Mouse (Mus musculus): ENCODE measurements around the gene Oaz1. TPM values are rescaled to one million over a fixed set of nuclear protein-coding genes. Genes with fewer than 3 reads are reported as not detected.

The Oaz1 gene
- polyA plus RNA-seq, 1 experiment from 2014 or later = 1,351 TPM

DNA sequence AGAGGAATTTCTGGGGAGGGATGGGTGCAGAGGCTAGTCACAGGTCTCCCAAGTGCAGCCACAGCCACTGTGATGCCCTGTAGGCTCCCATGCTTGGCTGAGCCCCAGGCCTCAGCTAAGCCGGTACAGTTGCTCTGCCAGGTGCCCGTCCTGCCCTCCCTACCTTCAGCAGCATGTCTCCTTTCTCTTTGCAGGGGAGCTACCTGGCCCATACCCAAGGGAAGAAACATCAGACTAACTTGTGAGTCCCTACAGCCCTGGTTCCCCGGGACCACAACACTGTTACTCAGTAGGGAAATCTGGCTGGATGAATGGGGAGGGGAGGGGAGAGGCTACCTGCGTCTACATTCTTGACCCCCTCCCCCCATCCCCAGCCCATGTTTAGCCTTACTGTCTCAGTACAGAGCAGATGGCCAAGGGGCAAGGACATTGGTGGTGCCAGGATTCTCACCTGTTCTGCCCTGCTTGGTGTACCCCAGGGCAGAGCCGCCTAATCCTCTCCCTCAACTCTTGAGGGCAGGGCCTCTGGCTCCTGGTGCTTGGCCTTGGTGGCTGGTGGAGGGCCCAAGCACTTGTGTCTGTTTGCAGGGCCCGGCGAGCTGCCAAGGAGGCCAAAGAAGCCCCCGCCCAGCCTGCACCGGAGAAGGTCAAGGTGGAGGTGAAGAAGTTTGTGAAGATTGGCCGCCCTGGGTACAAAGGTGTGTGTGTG, 24.1 kb upstream of the Oaz1 start:
- 89% methylated on average over 10 of the region's 10 CpGs for WGBS
- ATAC-seq = no peak

DNA sequence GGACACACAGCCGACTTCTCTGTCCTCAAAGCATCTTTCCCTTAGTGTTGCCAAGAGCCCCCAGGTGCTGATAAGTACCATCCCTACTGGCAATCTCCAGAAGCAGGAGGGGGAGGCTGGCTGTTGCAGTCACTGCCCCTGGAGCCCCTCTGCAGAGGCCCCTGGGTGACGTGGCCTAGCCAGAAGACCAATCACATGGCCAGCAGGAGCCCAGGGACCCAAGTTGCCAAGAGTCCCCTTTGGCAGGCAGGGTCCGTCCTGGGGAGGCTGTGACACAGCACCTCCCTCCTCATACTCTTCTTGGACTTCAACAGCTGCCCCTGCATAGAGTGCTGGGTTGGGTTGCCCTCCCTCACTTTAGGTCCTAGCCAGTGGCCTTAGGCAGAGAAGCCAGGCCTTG, 23.5 kb upstream of the Oaz1 start:
- no peaks in the 10 kb centered on the region for H3K9me3 ChIP-seq (ENCODE audit: control insufficient read depth, low read length)
- WGBS = 91% methylated on average over 3 of the region's 3 CpGs
- H3K27ac ChIP-seq (ENCODE audit: low read length) = no peak overlapping the region
- H3K4me2 ChIP-seq (ENCODE audit: low read length) = no peak overlapping the region
- no peak overlapping the region for H3K9ac ChIP-seq (replicated peaks; ENCODE audit: low read depth, low read length)
- peaks cover under 1% of the 10 kb centered on the region for H3K27me3 ChIP-seq (replicated peaks; ENCODE audit: control insufficient read depth, insufficient read depth, low read length)
- peaks cover 21% of the 10 kb centered on the region for H3K36me3 ChIP-seq (ENCODE audit: control insufficient read depth, insufficient read depth)
- ATAC-seq = no peak
- H3K4me1 ChIP-seq (replicated peaks; ENCODE audit: control insufficient read depth, insufficient read depth, low read length) = peaks cover 31% of the 10 kb centered on the region
- H3K4me3 ChIP-seq (replicated peaks; ENCODE audit: low read length) = no peak overlapping the region

More for the DNA sequence above, 24.1 kb upstream of the Oaz1 start:
- H3K36me3 ChIP-seq (ENCODE audit: control insufficient read depth, insufficient read depth) = peaks cover 21% of the 10 kb centered on the region
- no peak overlapping the region for H3K9ac ChIP-seq (replicated peaks; ENCODE audit: low read depth, low read length)
- no peak overlapping the region for H3K27ac ChIP-seq (ENCODE audit: low read length)
- H3K9me3 ChIP-seq (ENCODE audit: control insufficient read depth, low read length) = no peaks in the 10 kb centered on the region
- no peaks in the 10 kb centered on the region for H3K27me3 ChIP-seq (replicated peaks; ENCODE audit: control insufficient read depth, insufficient read depth, low read length)
- peaks cover 26% of the 10 kb centered on the region for H3K4me1 ChIP-seq (replicated peaks; ENCODE audit: control insufficient read depth, insufficient read depth, low read length)
- H3K4me2 ChIP-seq (ENCODE audit: low read length) = no peak overlapping the region
- no peak overlapping the region for H3K4me3 ChIP-seq (replicated peaks; ENCODE audit: low read length)

DNA sequence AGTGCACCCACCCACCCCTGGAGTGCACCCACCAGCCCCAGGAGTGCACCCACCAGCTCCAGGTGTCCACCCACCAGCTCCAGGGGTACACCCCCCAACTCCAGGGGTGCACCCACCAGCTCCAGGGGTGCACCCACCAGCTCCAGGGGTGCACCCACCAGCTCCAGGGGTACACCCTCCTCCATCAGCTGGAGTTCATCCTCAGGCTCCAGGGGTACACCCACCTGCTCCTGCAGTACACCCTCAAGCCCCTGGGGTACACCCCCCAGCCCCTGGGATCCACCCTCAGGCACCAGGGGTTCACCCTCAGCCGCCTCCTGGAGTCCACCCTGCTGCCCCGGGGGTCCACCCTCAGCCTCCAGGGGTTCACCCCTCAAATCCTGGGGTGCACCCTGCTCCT, 22.1 kb upstream of the Oaz1 start:
- Histone ChIP-seq H3K27me3 (replicated peaks; ENCODE audit: control insufficient read depth, insufficient read depth, low read length) (peaks cover 11% of the 10 kb centered on the region), H3K27ac (ENCODE audit: low read length) (no peak overlapping the region), H3K9me3 (ENCODE audit: control insufficient read depth, low read length) (no peaks in the 10 kb centered on the region), H3K9ac (replicated peaks; ENCODE audit: low read depth, low read length) (no peak overlapping the region), H3K4me2 (ENCODE audit: low read length) (no peak overlapping the region), H3K36me3 (ENCODE audit: control insufficient read depth, insufficient read depth) (peaks cover 21% of the 10 kb centered on the region), H3K4me1 (replicated peaks; ENCODE audit: control insufficient read depth, insufficient read depth, low read length) (peaks cover 38% of the 10 kb centered on the region), H3K4me3 (replicated peaks; ENCODE audit: low read length) (no peak overlapping the region)
- 93% methylated on average over 2 of the region's 2 CpGs for WGBS
- no peak for ATAC-seq

DNA sequence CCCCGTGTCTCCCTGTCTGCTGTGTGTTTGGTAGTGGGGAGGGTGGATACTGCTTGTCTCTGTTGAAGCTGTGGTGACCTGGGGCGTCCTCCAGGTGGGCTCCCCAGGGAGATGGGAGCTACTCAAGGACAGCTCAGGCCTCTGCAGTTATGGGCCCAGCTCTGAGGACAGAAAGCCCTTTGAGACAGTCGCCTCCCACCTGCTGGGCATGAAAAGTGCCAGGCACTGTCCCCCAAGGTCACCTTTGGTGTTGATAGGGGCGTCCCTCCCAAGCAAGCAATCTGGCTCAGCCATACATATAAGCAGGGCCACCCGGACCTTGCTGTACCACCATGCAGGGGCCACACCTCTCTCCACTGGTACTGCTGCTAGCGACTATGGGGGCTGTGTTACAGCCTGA, 21.5 kb upstream of the Oaz1 start, which contains the start of gene Amh:
Amh (plus strand) TSS at position 328 of the 400 bp plus-strand sequence.
- Histone ChIP-seq H3K4me2 (ENCODE audit: low read length) (no peak within 1 kb of the TSS), H3K27ac (ENCODE audit: low read length) (no peak within 1 kb of the TSS), H3K4me1 (replicated peaks; ENCODE audit: control insufficient read depth, insufficient read depth, low read length) (peaks cover 32% of the 10 kb centered on the region), H3K9ac (replicated peaks; ENCODE audit: low read depth, low read length) (no peak within 1 kb of the TSS), H3K9me3 (ENCODE audit: control insufficient read depth, low read length) (no peaks in the 10 kb centered on the region), H3K36me3 (ENCODE audit: control insufficient read depth, insufficient read depth) (peaks cover 21% of the 10 kb centered on the region), H3K27me3 (replicated peaks; ENCODE audit: control insufficient read depth, insufficient read depth, low read length) (peaks cover 17% of the 10 kb centered on the region), H3K4me3 (replicated peaks; ENCODE audit: low read length) (no peak within 1 kb of the TSS)
- ATAC-seq = no peak
- WGBS = 56% methylated on average over 6 of the region's 6 CpGs

DNA sequence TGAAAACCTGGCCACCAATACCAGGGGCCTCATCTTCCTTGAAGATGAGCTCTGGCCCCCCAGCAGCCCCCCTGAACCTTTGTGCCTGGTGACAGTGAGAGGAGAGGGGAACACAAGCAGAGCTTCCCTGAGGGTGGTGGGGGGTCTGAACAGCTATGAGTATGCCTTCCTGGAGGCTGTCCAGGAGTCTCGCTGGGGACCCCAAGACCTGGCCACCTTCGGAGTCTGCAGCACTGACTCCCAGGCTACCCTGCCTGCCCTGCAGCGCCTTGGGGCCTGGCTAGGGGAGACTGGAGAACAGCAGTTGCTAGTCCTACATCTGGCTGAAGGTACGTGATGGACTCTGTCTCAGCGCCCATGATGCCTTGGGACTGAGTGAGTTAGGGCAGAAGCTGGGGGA, 21.1 kb upstream of the Oaz1 start:
- ATAC-seq = no peak
- Histone ChIP-seq H3K9ac (replicated peaks; ENCODE audit: low read depth, low read length) (no peak overlapping the region), H3K9me3 (ENCODE audit: control insufficient read depth, low read length) (no peaks in the 10 kb centered on the region), H3K27ac (ENCODE audit: low read length) (no peak overlapping the region), H3K4me2 (ENCODE audit: low read length) (no peak overlapping the region), H3K36me3 (ENCODE audit: control insufficient read depth, insufficient read depth) (peaks cover 21% of the 10 kb centered on the region), H3K4me1 (replicated peaks; ENCODE audit: control insufficient read depth, insufficient read depth, low read length) (peaks cover 28% of the 10 kb centered on the region), H3K27me3 (replicated peaks; ENCODE audit: control insufficient read depth, insufficient read depth, low read length) (peaks cover 21% of the 10 kb centered on the region), H3K4me3 (replicated peaks; ENCODE audit: low read length) (no peak overlapping the region)
- 63% methylated on average over 5 of the region's 5 CpGs for WGBS

DNA sequence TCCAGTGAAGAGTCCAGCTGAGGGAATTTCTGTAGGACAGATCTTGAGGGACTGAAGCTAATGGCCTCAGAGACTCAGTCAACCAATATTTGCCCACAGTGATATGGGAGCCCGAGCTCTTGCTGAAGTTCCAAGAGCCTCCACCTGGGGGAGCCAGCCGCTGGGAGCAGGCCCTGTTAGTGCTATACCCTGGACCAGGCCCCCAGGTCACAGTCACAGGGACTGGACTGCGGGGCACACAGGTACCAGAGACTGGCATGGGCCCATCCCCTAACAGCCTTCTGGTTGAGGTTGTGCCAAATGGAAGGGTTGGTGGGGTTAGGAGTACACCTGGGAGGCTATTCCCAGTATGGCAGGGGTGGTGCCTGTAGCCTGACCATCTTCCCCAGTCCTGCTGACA, 20.5 kb upstream of the Oaz1 start:
- WGBS = 15% methylated on average over 3 of the region's 3 CpGs
- Histone ChIP-seq H3K4me3 (replicated peaks; ENCODE audit: low read length) (no peak overlapping the region), H3K27ac (ENCODE audit: low read length) (no peak overlapping the region), H3K4me2 (ENCODE audit: low read length) (no peak overlapping the region), H3K9ac (replicated peaks; ENCODE audit: low read depth, low read length) (no peak overlapping the region), H3K36me3 (ENCODE audit: control insufficient read depth, insufficient read depth) (peaks cover 21% of the 10 kb centered on the region), H3K9me3 (ENCODE audit: control insufficient read depth, low read length) (no peaks in the 10 kb centered on the region), H3K27me3 (replicated peaks; ENCODE audit: control insufficient read depth, insufficient read depth, low read length) (peaks cover 25% of the 10 kb centered on the region), H3K4me1 (replicated peaks; ENCODE audit: control insufficient read depth, insufficient read depth, low read length) (peaks cover 26% of the 10 kb centered on the region)
- 0 out of 2 replicates have a peak, but pooled peaks have one; percentile 14 for ATAC-seq

DNA sequence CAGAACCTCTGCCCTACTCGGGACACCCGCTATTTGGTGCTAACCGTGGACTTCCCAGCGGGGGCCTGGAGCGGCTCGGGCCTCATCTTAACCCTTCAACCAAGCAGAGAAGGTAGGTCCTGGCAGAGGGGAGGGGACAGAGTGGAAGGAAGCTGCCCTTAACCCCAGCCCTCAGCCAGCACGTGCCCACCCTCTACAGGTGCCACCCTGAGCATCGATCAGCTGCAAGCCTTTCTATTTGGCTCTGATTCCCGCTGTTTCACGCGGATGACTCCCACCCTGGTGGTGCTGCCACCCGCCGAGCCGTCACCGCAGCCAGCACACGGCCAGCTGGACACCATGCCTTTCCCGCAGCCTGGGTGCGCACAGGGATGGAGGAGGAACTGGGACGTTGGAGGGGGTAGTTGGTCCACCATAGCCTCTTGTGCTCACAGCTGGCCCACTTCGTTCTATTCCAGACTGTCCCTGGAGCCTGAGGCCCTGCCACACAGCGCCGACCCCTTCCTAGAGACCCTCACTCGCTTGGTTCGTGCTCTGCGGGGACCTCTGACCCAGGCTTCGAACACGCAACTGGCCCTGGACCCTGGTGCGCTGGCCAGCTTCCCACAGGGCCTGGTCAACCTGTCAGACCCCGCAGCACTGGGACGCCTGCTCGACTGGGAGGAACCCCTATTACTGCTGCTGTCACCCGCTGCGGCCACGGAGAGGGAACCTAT, 20.0 kb upstream of the Oaz1 start:
- 0 out of 2 replicates have a peak, but pooled peaks have one; percentile 2 for ATAC-seq
- Histone ChIP-seq H3K4me3 (replicated peaks; ENCODE audit: low read length) (peak overlapping the region; percentile 51), H3K9me3 (ENCODE audit: control insufficient read depth, low read length) (no peaks in the 10 kb centered on the region), H3K27me3 (replicated peaks; ENCODE audit: control insufficient read depth, insufficient read depth, low read length) (peaks cover 25% of the 10 kb centered on the region), H3K4me1 (replicated peaks; ENCODE audit: control insufficient read depth, insufficient read depth, low read length) (peaks cover 26% of the 10 kb centered on the region), H3K36me3 (ENCODE audit: control insufficient read depth, insufficient read depth) (peaks cover 19% of the 10 kb centered on the region), H3K4me2 (ENCODE audit: low read length) (peak overlapping the region; percentile 88), H3K27ac (ENCODE audit: low read length) (peak overlapping the region; percentile 84), H3K9ac (replicated peaks; ENCODE audit: low read depth, low read length) (peak overlapping the region; percentile 71)
- 38% methylated on average over 34 of the region's 34 CpGs for WGBS

DNA sequence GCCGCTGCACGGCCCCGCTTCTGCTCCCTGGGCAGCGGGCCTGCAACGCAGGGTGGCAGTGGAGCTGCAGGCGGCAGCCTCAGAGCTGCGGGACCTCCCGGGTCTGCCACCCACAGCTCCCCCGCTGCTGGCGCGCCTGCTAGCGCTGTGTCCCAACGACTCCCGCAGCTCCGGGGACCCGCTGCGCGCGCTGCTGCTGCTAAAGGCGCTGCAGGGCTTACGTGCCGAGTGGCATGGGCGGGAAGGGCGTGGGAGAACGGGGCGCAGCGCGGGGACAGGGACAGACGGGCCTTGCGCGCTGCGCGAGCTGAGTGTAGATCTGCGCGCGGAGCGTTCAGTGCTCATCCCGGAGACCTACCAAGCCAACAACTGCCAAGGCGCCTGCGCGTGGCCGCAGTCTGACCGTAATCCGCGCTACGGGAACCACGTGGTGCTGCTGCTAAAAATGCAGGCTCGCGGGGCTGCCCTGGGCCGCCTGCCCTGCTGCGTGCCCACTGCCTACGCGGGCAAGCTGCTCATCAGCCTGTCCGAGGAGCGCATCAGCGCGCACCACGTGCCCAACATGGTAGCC, 19.3 kb upstream of the Oaz1 start:
- H3K27ac ChIP-seq (ENCODE audit: low read length) = peak overlapping the region; percentile 84
- H3K9me3 ChIP-seq (ENCODE audit: control insufficient read depth, low read length) = no peaks in the 10 kb centered on the region
- peaks cover 25% of the 10 kb centered on the region for H3K27me3 ChIP-seq (replicated peaks; ENCODE audit: control insufficient read depth, insufficient read depth, low read length)
- peaks cover 13% of the 10 kb centered on the region for H3K36me3 ChIP-seq (ENCODE audit: control insufficient read depth, insufficient read depth)
- 2% methylated on average over 52 of the region's 58 CpGs for WGBS
- peak overlapping the region; percentile 71 for H3K9ac ChIP-seq (replicated peaks; ENCODE audit: low read depth, low read length)
- peak overlapping the region; percentile 88 for H3K4me2 ChIP-seq (ENCODE audit: low read length)
- H3K4me1 ChIP-seq (replicated peaks; ENCODE audit: control insufficient read depth, insufficient read depth, low read length) = peaks cover 26% of the 10 kb centered on the region
- H3K4me3 ChIP-seq (replicated peaks; ENCODE audit: low read length) = peak overlapping the region; percentile 51
- peak; percentile 83 for ATAC-seq
